Mouse (Mus musculus): ENCODE measurements around the gene S100a9. TPM values are rescaled to one million over a fixed set of nuclear protein-coding genes. Genes with fewer than 3 reads are reported as not detected.

The S100a9 gene
- polyA plus RNA-seq, 1 experiment from 2014 or later, result 5.5 TPM

DNA sequence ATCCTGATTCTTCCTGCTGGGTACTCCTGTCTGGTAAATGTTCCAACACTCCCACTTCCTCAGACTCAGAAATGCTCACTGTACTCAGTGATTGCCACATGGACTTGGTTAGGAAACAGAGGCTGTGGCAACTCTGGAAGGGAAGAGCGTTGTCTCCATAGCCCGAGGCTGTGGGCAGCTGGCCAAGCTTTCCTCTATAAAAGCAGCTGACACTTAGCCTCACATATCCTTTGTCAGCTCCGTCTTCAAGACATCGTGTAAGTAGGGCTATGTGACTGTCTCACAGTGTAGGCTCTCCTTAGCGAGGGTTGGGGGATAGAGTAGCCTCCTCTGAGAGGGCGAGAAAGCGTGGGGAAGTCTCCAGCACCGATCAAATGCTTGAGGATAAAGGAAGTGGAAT, 26.7 kb downstream of the S100a9 start, which contains the start of gene S100a8:
Gene S100a8, plus strand, starts transcription at position 133 of the 400 bp plus-strand sequence.
- ATAC-seq, result no peak
- H3K4me2 ChIP-seq (ENCODE audit: low read length), result no peak within 1 kb of the TSS
- 71% methylated on average over 8 of the region's 8 CpGs for WGBS
- H3K27ac ChIP-seq (ENCODE audit: low read depth, low read length), result no peak within 1 kb of the TSS
- no peaks in the 10 kb centered on the region for H3K36me3 ChIP-seq (ENCODE audit: control insufficient read depth, insufficient read depth, low read length)
- no peak within 1 kb of the TSS for H3K9ac ChIP-seq (ENCODE audit: low read depth, low read length)
- H3K27me3 ChIP-seq (replicated peaks; ENCODE audit: control insufficient read depth, insufficient read depth, low read length), result no peaks in the 10 kb centered on the region
- H3K9me3 ChIP-seq (ENCODE audit: control insufficient read depth, low read length), result no peaks in the 10 kb centered on the region
- H3K4me3 ChIP-seq (ENCODE audit: low read length), result no peak within 1 kb of the TSS
- H3K4me1 ChIP-seq (ENCODE audit: control insufficient read depth, insufficient read depth, low read depth, low read length), result no peaks in the 10 kb centered on the region

DNA sequence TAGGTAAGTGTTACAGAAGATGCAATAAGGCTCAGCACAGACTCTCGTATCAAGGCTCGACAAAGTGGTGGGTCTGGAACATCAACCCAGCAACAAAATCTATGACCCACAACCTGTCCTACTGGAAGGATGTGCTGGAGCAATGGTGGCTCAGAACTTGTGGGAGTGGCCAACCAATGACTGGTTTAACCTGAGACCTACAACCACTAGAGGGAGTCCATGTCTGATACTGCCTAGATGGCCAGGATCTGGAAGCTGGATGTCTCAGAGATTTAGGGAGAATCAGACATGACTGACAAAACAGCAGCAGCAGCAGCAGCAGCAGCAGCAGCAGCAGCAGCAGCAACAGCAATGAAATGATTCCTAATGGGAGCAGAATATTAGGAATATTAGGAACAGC, 31.3 kb downstream of the S100a9 start:
- ATAC-seq, result no peak
- H3K9me3 ChIP-seq (ENCODE audit: control insufficient read depth, low read length), result no peaks in the 10 kb centered on the region
- H3K27me3 ChIP-seq (replicated peaks; ENCODE audit: control insufficient read depth, insufficient read depth, low read length), result no peaks in the 10 kb centered on the region
- no peaks in the 10 kb centered on the region for H3K36me3 ChIP-seq (ENCODE audit: control insufficient read depth, insufficient read depth, low read length)
- no peak overlapping the region for H3K4me3 ChIP-seq (ENCODE audit: low read length)
- 83% methylated on average over 2 of the region's 2 CpGs for WGBS
- no peak overlapping the region for H3K9ac ChIP-seq (ENCODE audit: low read depth, low read length)
- H3K27ac ChIP-seq (ENCODE audit: low read depth, low read length), result no peak overlapping the region
- no peaks in the 10 kb centered on the region for H3K4me1 ChIP-seq (ENCODE audit: control insufficient read depth, insufficient read depth, low read depth, low read length)
- no peak overlapping the region for H3K4me2 ChIP-seq (ENCODE audit: low read length)

DNA sequence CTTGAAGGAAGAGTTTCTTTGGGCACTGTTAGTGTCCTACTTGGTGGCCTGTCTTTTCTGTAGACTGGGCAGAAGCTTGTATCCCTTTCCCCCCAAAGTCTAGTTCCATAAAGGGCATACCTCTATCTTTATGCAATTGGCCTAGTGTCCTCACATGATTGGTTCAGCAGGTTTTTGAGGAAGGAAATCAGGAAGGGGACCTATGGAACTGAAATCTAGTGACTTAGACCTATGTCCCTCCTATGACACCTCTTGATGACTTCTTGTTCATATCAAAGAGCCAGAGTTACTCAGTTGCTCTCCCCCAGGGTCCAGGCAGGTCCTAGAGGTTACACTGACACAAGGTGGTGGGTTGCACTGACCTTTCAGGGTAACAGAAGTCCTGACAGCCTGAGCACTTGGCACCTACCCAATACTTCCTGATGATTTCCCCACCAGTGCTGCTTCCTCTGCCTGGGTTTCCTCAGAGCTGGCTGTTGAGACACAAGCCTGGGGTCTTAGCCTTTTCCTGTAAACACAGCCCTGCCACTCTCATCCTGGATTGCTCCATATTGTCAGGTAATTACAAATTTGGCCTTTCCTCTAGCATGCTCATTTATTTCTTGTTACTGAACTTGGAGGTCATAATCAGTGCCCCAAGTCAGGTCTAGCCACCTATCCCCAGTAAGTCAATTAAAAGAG, 36.0 kb downstream of the S100a9 start:
- no peak overlapping the region for H3K9ac ChIP-seq (ENCODE audit: low read depth, low read length)
- ATAC-seq, result no peak
- H3K27me3 ChIP-seq (replicated peaks; ENCODE audit: control insufficient read depth, insufficient read depth, low read length), result no peaks in the 10 kb centered on the region
- H3K36me3 ChIP-seq (ENCODE audit: control insufficient read depth, insufficient read depth, low read length), result no peaks in the 10 kb centered on the region
- H3K4me2 ChIP-seq (ENCODE audit: low read length), result no peak overlapping the region
- H3K4me3 ChIP-seq (ENCODE audit: low read length), result no peak overlapping the region
- no peak overlapping the region for H3K27ac ChIP-seq (ENCODE audit: low read depth, low read length)
- no peaks in the 10 kb centered on the region for H3K9me3 ChIP-seq (ENCODE audit: control insufficient read depth, low read length)
- H3K4me1 ChIP-seq (ENCODE audit: control insufficient read depth, insufficient read depth, low read depth, low read length), result no peaks in the 10 kb centered on the region

DNA sequence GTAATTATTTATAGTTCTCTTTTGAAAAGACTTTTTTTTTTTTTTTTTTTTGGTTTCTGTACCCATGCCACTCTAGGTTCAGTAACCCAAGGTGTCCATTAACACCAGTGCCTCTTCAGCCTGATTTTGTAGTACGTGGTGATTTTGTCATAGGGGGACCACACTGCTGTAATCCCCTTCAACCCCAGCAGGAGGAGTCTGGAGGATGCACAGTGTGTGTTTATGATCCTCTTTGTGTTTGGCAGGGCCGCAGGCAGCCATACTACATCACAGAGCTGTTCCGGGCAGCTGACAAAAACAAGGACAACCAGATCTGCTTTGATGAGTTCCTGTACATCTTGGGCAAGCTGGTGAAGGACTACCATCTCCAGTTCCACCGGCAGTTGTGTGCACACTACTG, 38.1 kb downstream of the S100a9 start:
- H3K4me1 ChIP-seq (ENCODE audit: control insufficient read depth, insufficient read depth, low read depth, low read length), result no peaks in the 10 kb centered on the region
- no peak overlapping the region for H3K9ac ChIP-seq (ENCODE audit: low read depth, low read length)
- H3K36me3 ChIP-seq (ENCODE audit: control insufficient read depth, insufficient read depth, low read length), result no peaks in the 10 kb centered on the region
- peaks cover 2% of the 10 kb centered on the region; the same call in 1 of the 2 replicates for H3K27me3 ChIP-seq (replicated peaks; ENCODE audit: control insufficient read depth, insufficient read depth, low read length)
- no peak overlapping the region for H3K4me2 ChIP-seq (ENCODE audit: low read length)
- H3K27ac ChIP-seq (ENCODE audit: low read depth, low read length), result no peak overlapping the region
- H3K9me3 ChIP-seq (ENCODE audit: control insufficient read depth, low read length), result no peaks in the 10 kb centered on the region
- no peak overlapping the region for H3K4me3 ChIP-seq (ENCODE audit: low read length)
- WGBS, result 71% methylated on average over 4 of the region's 4 CpGs
- ATAC-seq, result no peak

DNA sequence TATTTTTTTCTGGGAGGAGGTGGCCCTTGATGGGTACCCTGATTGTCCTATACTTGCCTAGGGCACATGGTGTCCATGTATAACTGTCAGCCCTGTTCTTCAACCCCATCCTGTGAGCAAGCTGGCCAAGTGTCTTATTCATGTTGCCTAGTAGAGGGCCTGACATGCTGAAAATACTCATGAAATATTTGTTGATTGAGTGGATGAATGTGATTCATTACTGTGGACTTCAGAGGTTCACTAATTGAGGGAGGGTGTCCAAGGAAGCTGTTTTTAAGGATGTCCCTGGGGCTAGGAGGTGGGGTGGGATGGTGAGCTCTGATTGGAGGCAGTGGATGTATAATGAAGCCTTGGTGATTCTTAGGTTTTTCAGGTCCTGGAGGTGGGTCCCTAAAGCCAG, 41.8 kb downstream of the S100a9 start, which contains the start of gene S100a7a:
Gene S100a7a, plus strand, starts transcription at position 301 of the 400 bp plus-strand sequence.
- Histone ChIP-seq H3K4me1 (ENCODE audit: control insufficient read depth, insufficient read depth, low read depth, low read length) (no peaks in the 10 kb centered on the region), H3K9me3 (ENCODE audit: control insufficient read depth, low read length) (no peaks in the 10 kb centered on the region)

DNA sequence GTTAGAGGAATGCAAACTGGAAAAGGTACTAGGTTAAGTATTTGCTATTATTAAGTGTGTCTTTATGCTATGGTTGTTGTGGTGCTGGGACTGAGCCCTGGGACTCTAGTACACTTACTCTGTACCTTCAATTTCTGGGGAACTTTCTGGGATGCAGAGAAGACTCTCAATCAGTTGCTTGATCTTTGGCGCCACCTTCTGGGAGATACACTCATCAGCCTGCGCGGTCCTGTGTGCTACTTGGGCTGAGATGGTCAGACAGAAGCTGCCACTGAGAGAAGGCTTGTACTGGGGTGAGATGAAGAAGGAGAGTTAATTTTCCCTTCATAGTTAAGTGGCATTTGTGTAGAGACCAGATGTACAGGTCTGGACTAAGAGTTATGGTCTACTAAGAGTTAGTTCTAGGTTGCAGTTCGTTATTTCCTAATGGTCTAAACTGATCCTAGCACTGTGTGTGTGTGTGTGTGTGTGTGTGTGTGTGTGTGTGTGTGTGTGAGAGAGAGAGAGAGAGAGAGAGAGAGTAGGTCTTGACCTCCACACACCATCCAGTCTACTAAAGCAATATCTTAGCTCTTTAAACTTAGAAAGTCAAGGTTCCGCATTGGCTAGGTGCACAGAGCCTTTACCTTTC, 42.5 kb downstream of the S100a9 start:
- ATAC-seq, result peak; percentile 94
- Histone ChIP-seq H3K27ac (ENCODE audit: low read depth, low read length) (no peak overlapping the region), H3K4me1 (ENCODE audit: control insufficient read depth, insufficient read depth, low read depth, low read length) (no peaks in the 10 kb centered on the region), H3K36me3 (ENCODE audit: control insufficient read depth, insufficient read depth, low read length) (no peaks in the 10 kb centered on the region), H3K9me3 (ENCODE audit: control insufficient read depth, low read length) (no peaks in the 10 kb centered on the region), H3K4me2 (ENCODE audit: low read length) (no peak overlapping the region), H3K4me3 (ENCODE audit: low read length) (no peak overlapping the region), H3K27me3 (replicated peaks; ENCODE audit: control insufficient read depth, insufficient read depth, low read length) (peaks cover 2% of the 10 kb centered on the region; the same call in 1 of the 2 replicates), H3K9ac (ENCODE audit: low read depth, low read length) (no peak overlapping the region)
- WGBS, result 36% methylated on average over 5 of the region's 5 CpGs

More for the DNA sequence above, 41.8 kb downstream of the S100a9 start, which contains the start of gene S100a7a:
- Histone ChIP-seq H3K36me3 (ENCODE audit: control insufficient read depth, insufficient read depth, low read length) (no peaks in the 10 kb centered on the region), H3K27ac (ENCODE audit: low read depth, low read length) (no peak within 1 kb of the TSS), H3K4me2 (ENCODE audit: low read length) (no peak within 1 kb of the TSS), H3K4me3 (ENCODE audit: low read length) (no peak within 1 kb of the TSS), H3K9ac (ENCODE audit: low read depth, low read length) (no peak within 1 kb of the TSS), H3K27me3 (replicated peaks; ENCODE audit: control insufficient read depth, insufficient read depth, low read length) (peaks cover 2% of the 10 kb centered on the region; the same call in 1 of the 2 replicates)
- no peak for ATAC-seq

DNA sequence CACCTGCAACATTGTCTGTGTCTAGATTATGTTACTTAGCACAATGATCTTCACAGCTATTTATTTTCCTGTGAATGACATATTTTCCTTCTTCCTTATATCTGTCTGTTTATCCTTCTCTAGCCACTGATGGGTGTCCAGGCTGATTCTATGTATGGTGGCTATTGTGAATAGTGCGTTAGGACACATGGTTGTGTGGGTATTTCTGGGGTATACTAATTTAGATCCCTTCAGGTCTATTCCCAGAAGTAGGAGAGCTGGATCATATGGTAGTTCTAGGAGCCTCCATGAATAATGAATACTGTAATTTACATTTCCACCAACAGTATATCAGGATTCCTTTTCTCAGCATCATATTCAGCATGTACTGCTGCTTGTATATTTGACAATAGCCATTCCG, 45.7 kb downstream of the S100a9 start:
- H3K4me3 ChIP-seq (ENCODE audit: low read length), result no peak overlapping the region

DNA sequence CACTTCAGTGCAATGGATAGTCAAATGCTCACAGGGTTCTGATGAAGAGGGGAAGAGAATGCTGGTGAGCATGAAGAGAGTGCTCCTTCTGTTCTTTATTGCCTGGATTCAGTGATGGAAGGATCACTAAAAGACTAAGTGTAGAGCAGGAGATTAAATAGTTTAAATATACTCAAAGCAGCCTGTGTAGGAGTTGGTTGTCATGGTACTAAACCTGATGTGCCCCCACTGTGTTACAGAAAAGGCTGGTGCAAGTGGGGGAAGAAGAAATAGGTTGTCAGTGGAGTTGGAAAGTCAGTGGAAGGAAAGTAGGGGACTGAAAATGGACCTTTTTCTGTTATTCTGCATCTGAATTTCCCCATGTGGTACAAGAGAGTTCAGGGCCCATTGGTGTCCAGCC, 46.5 kb downstream of the S100a9 start:
- Histone ChIP-seq H3K4me1 (ENCODE audit: control insufficient read depth, insufficient read depth, low read depth, low read length) (no peaks in the 10 kb centered on the region), H3K9ac (ENCODE audit: low read depth, low read length) (no peak overlapping the region), H3K9me3 (ENCODE audit: control insufficient read depth, low read length) (no peaks in the 10 kb centered on the region), H3K4me2 (ENCODE audit: low read length) (no peak overlapping the region), H3K27ac (ENCODE audit: low read depth, low read length) (no peak overlapping the region), H3K36me3 (ENCODE audit: control insufficient read depth, insufficient read depth, low read length) (no peaks in the 10 kb centered on the region), H3K27me3 (replicated peaks; ENCODE audit: control insufficient read depth, insufficient read depth, low read length) (peaks cover under 1% of the 10 kb centered on the region; the same call in 1 of the 2 replicates), H3K4me3 (ENCODE audit: low read length) (no peak overlapping the region)
- ATAC-seq, result no peak

More for the DNA sequence above, 45.7 kb downstream of the S100a9 start:
- Histone ChIP-seq H3K9ac (ENCODE audit: low read depth, low read length) (no peak overlapping the region), H3K4me1 (ENCODE audit: control insufficient read depth, insufficient read depth, low read depth, low read length) (no peaks in the 10 kb centered on the region), H3K4me2 (ENCODE audit: low read length) (no peak overlapping the region), H3K27ac (ENCODE audit: low read depth, low read length) (no peak overlapping the region), H3K36me3 (ENCODE audit: control insufficient read depth, insufficient read depth, low read length) (no peaks in the 10 kb centered on the region), H3K27me3 (replicated peaks; ENCODE audit: control insufficient read depth, insufficient read depth, low read length) (peaks cover 2% of the 10 kb centered on the region; the same call in 1 of the 2 replicates), H3K9me3 (ENCODE audit: control insufficient read depth, low read length) (no peaks in the 10 kb centered on the region)
- 89% methylated on average over 2 of the region's 2 CpGs for WGBS
- no peak for ATAC-seq

DNA sequence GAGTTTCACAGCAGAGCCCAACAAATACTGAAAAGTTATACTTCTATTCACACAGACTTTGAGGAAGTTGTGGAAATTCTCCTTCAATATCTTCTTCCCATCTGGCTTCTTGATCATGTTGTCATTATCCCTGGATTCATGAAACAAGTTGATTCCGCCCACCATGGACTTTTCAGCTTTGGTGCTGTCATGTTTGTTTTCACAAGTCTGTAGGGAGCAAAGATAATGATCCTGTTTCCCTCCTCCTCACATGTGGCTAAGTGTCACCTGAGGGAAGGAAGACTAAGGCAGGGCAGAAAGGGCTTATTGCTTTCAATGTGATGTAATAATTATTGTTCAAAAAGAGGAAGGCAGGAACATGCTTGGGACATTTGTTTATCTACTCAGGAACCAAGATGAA, 48.2 kb downstream of the S100a9 start:
- ATAC-seq, result no peak
- Histone ChIP-seq H3K9me3 (ENCODE audit: control insufficient read depth, low read length) (no peaks in the 10 kb centered on the region), H3K4me3 (ENCODE audit: low read length) (no peak overlapping the region), H3K27me3 (replicated peaks; ENCODE audit: control insufficient read depth, insufficient read depth, low read length) (no peaks in the 10 kb centered on the region), H3K4me1 (ENCODE audit: control insufficient read depth, insufficient read depth, low read depth, low read length) (no peaks in the 10 kb centered on the region), H3K9ac (ENCODE audit: low read depth, low read length) (no peak overlapping the region), H3K27ac (ENCODE audit: low read depth, low read length) (no peak overlapping the region), H3K36me3 (ENCODE audit: control insufficient read depth, insufficient read depth, low read length) (no peaks in the 10 kb centered on the region), H3K4me2 (ENCODE audit: low read length) (no peak overlapping the region)
- 81% methylated on average over 1 of the region's 1 CpGs for WGBS
